ENCODE assay signal across 8 mouse cellular contexts in the genomic region with DNA sequence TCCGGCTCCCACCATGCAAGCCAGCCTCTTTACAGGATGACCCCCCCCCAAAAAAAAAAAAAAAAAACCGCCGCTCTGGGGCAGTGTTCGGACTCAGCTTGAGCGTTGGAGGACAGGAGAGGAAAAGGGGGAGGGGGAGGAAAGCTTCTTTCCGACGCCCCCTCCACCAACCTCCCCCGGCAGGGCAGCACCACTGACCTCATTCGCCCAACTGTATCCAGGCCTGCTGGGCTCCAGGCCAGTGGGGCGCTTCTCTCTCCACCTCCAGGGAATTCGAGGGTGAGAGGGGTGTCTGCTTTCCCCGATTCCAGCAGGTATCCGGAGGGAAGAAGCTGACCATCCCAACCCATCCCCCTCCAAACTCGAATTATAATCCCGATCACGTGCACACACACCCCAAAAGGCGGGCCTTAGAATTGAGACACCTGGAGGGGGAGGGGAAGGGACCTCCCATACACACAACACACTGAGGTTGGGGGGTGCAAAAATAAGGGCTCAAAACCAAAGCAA. TPM values are rescaled to one million over a fixed set of nuclear protein-coding genes. Genes with fewer than 3 reads are reported as not detected.
DNase-seq lines count a peak whose midpoint lies in the region; ATAC-seq and TF ChIP-seq lines count a peak whose summit lies in the region.

No protein-coding gene starts in this region.

- H3K4me3 ChIP-seq in cerebellum, adult 2 months (replicated peaks; ENCODE audit: insufficient read depth, low read depth, low read length) = peak overlapping the region; percentile 81
- H3K4me3 ChIP-seq in intestine, postnatal 0 days (ENCODE audit: low read depth, low read length) = peak overlapping the region; percentile 71
- peak overlapping the region; percentile 70 for H3K4me3 ChIP-seq in liver, embryonic 16.5 days (ENCODE audit: low read depth, low read length)
- peak overlapping the region; percentile 74 for H3K4me3 ChIP-seq in neural tube, embryonic 12.5 days

- TF ChIP-seq CTCF in cerebellum, adult 2 months (IDR thresholded peaks at IDR 0.05; ENCODE audit: borderline replicate concordance, insufficient read depth, low read depth, low read length) = no peak
- TF ChIP-seq CTCF in intestine, postnatal 0 days (IDR thresholded peaks at IDR 0.05; ENCODE audit: low read depth) = no peak

- H3K27me3 ChIP-seq in cerebellum, adult 2 months (ENCODE audit: control insufficient read depth, insufficient read depth, low read length) = no peaks in the 10 kb centered on the region
- no peaks in the 10 kb centered on the region for H3K27me3 ChIP-seq in intestine, postnatal 0 days (replicated peaks; ENCODE audit: control insufficient read depth, insufficient read depth, low read length)
- H3K27me3 ChIP-seq in liver, embryonic 16.5 days (ENCODE audit: control insufficient read depth, insufficient read depth, low read depth, low read length) = no peaks in the 10 kb centered on the region
- no peaks in the 10 kb centered on the region for H3K27me3 ChIP-seq in neural tube, embryonic 12.5 days (replicated peaks)

- peak; percentile 34 for ATAC-seq in intestine, postnatal 0 days
- peak; percentile 63 for ATAC-seq in liver, embryonic 16.5 days (ENCODE audit: low read depth)
- ATAC-seq in neural tube, embryonic 12.5 days (ENCODE audit: low FRiP score, low read depth) = peak; percentile 59

- H3K4me1 ChIP-seq in cerebellum, adult 2 months (ENCODE audit: control insufficient read depth, insufficient read depth, low read length) = peaks cover 4% of the 10 kb centered on the region
- H3K4me1 ChIP-seq in intestine, postnatal 0 days (replicated peaks; ENCODE audit: control insufficient read depth, insufficient read depth, low read length) = 0 out of 2 replicates have a peak, but pooled peaks cover 4% of the 10 kb centered on the region
- peaks cover 19% of the 10 kb centered on the region for H3K4me1 ChIP-seq in liver, embryonic 16.5 days (ENCODE audit: control insufficient read depth, low read depth, low read length)
- peaks cover 21% of the 10 kb centered on the region for H3K4me1 ChIP-seq in neural tube, embryonic 12.5 days

- under 1% methylated on average over 17 of the region's 17 CpGs for WGBS in cerebellum, adult 2 months
- 1% methylated on average over 17 of the region's 17 CpGs for WGBS in intestine, postnatal 0 days
- whole genome bisulfite sequencing in liver, embryonic 16.5 days (ENCODE audit: insufficient replicate concordance) = under 1% methylated on average over 17 of the region's 17 CpGs
- 0% methylated on average over 17 of the region's 17 CpGs for WGBS in neural tube, embryonic 12.5 days

- no peaks in the 10 kb centered on the region for H3K9me3 ChIP-seq in intestine, postnatal 0 days (ENCODE audit: control insufficient read depth)
- no peaks in the 10 kb centered on the region for H3K9me3 ChIP-seq in liver, embryonic 16.5 days (replicated peaks; ENCODE audit: control insufficient read depth, low read length)
- H3K9me3 ChIP-seq in neural tube, embryonic 12.5 days = no peaks in the 10 kb centered on the region

- 0 out of 2 replicates have a peak overlapping the region, but pooled peaks have one; percentile 2 for H3K27ac ChIP-seq in cerebellum, adult 2 months (ENCODE audit: insufficient read depth, low read length)
- peak overlapping the region; percentile 91 for H3K27ac ChIP-seq in intestine, postnatal 0 days (ENCODE audit: low read depth, low read length)
- no peak overlapping the region for H3K27ac ChIP-seq in liver, embryonic 16.5 days (ENCODE audit: low read length)
- H3K27ac ChIP-seq in neural tube, embryonic 12.5 days = peak overlapping the region; percentile 75; the same call in 1 of the 2 replicates

- peaks cover 3% of the 10 kb centered on the region; the same call in 1 of the 2 replicates for H3K36me3 ChIP-seq in intestine, postnatal 0 days (ENCODE audit: control insufficient read depth, insufficient read depth)
- H3K36me3 ChIP-seq in liver, embryonic 16.5 days (ENCODE audit: control insufficient read depth, insufficient read depth) = no peaks in the 10 kb centered on the region
- peaks cover 14% of the 10 kb centered on the region; the same call in 1 of the 2 replicates for H3K36me3 ChIP-seq in neural tube, embryonic 12.5 days

- DNase-seq in ovary, postnatal 10 days (ENCODE audit: low spot score) = peak; percentile 48
- no peak for DNase-seq in ovary, adult 18-20 months (ENCODE audit: low spot score)
- peak; percentile 57 to 64 for DNase-seq in cerebellum, adult 2 months
- DNase-seq in forelimb bud, embryonic 11.5 days (ENCODE audit: low read depth, low spot score) = peak; percentile 81
- DNase-seq in urinary bladder, postnatal 25 days (ENCODE audit: low spot score) = peak; percentile 33

- H3K9ac ChIP-seq in intestine, postnatal 0 days (ENCODE audit: low read depth, low read length) = peak overlapping the region; percentile 77
- peak overlapping the region; percentile 66 for H3K9ac ChIP-seq in liver, embryonic 16.5 days (ENCODE audit: low read depth, low read length)
- H3K9ac ChIP-seq in neural tube, embryonic 12.5 days = peak overlapping the region; percentile 93

- TF ChIP-seq POLR2A in cerebellum, adult 2 months (IDR thresholded peaks at IDR 0.05; ENCODE audit: borderline replicate concordance, insufficient read depth, low read length) = no peak

- H3K4me2 ChIP-seq in intestine, postnatal 0 days (replicated peaks; ENCODE audit: low read depth) = peak overlapping the region; percentile 84
- peak overlapping the region; percentile 85 for H3K4me2 ChIP-seq in liver, embryonic 16.5 days (ENCODE audit: low read depth, low read length)
- H3K4me2 ChIP-seq in neural tube, embryonic 12.5 days (replicated peaks) = peak overlapping the region; percentile 84

RNA-seq across cellular contexts. Expression of a gene that starts 0.5 kb away (rescaled TPM):
- polyA plus RNA-seq in cerebellum, adult 2 months (2012; rRNA removed) = 47.0 and 47.6 TPM in 2 replicates
- 42.8 and 46.8 TPM in 2 replicates for polyA plus RNA-seq in intestine, postnatal 0 days (2015; fragmentation: Nextera tagmentation; extraction: Ambion mirVana)
- 9.9 and 11.6 TPM in 2 replicates for polyA plus RNA-seq in liver, embryonic 16.5 days (2015; fragmentation: Nextera tagmentation; extraction: Ambion mirVana)
- 79.8 and 84.6 TPM in 2 replicates for polyA plus RNA-seq in neural tube, embryonic 12.5 days (2016; fragmentation: Nextera tagmentation; extraction: Ambion mirVana)
